Mouse (Mus musculus) bone marrow, adult 2 months (tissue): ENCODE measurements around the gene Psmd4.

Source experiments
- CTCF ChIP-seq: fragments of 200-500 bp; IDR thresholded peaks from 2 replicates; pipeline ENCODE4 v1.5.1; 2011; ENCODE audit warnings: low read length, control low read depth; ENCODE audit not compliant: control insufficient read depth, insufficient read depth
- POLR2A ChIP-seq: fragments of 200-500 bp; IDR thresholded peaks from 2 replicates; pipeline ENCODE4 v1.6.1; 2011; ENCODE audit warnings: low read depth, mild to moderate bottlenecking, control low read depth, low read length, borderline replicate concordance; ENCODE audit not compliant: control insufficient read depth

GRCm38 (mm10) chr3:95005651-95006050 lies 36.8 kb downstream of the Psmd4 start:
- TF ChIP-seq CTCF (no peak), POLR2A (no peak)
